Comparison of ENCODE assay signal across 9 mouse cellular contexts in the genomic region with DNA sequence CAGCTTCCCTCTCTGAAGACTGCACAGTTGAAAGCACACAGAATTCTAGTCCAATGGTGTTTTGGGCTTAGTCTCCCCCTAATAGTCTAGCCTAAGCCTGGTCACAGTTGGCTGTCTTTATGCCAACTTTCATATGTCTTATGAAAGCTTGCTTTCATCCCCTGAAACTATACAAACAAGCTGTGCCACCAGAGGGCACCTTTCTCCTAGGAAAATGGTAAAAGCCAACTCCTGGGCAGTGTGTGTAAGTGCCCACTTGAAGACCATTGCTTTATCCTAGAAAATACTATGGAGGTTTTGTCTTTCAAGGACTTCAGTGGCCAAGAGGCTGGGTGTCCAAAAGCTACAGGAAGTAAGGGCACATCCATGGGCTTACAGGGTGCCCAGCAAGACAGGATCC. TPM values are rescaled to one million over a fixed set of nuclear protein-coding genes. Genes with fewer than 3 reads are reported as not detected.
DNase-seq lines count a peak whose midpoint lies in the region; ATAC-seq and TF ChIP-seq lines count a peak whose summit lies in the region.
"Had no signal": no experiment of that assay in that cellular context is flagged by ENCODE, and none has a peak within 500 bp of the region (broad histone marks: within the 10 kb centered on the region; RNA-seq: fewer than 3 reads in every experiment).

No protein-coding gene starts in this region.

- H3K9ac ChIP-seq in kidney, embryonic 15.5 days, result no peak overlapping the region
- no peak overlapping the region for H3K9ac ChIP-seq in lung, postnatal 0 days (replicated peaks; ENCODE audit: low read depth)
- no peak overlapping the region for H3K9ac ChIP-seq in liver, embryonic 12.5 days
- no peak overlapping the region for H3K9ac ChIP-seq in forebrain, embryonic 13.5 days
- H3K9ac ChIP-seq: lung, embryonic 15.5 days had no signal

- H3K27me3 ChIP-seq in kidney, embryonic 15.5 days, result no peaks in the 10 kb centered on the region
- no peaks in the 10 kb centered on the region for H3K27me3 ChIP-seq in lung, postnatal 0 days (replicated peaks; ENCODE audit: insufficient read depth, low read length)
- no peaks in the 10 kb centered on the region for H3K27me3 ChIP-seq in liver, embryonic 12.5 days (replicated peaks)
- no peaks in the 10 kb centered on the region for H3K27me3 ChIP-seq in forebrain, embryonic 13.5 days
- H3K27me3 ChIP-seq: lung, embryonic 15.5 days had no signal

- H3K4me1 ChIP-seq in kidney, embryonic 15.5 days, result no peaks in the 10 kb centered on the region
- H3K4me1 ChIP-seq in lung, postnatal 0 days (ENCODE audit: insufficient read depth, low read depth, low read length), result no peaks in the 10 kb centered on the region
- H3K4me1 ChIP-seq in liver, embryonic 12.5 days, result no peaks in the 10 kb centered on the region
- no peaks in the 10 kb centered on the region for H3K4me1 ChIP-seq in forebrain, embryonic 13.5 days
- H3K4me1 ChIP-seq: lung, embryonic 15.5 days had no signal

- TF ChIP-seq EP300 in lung, postnatal 0 days (IDR thresholded peaks at IDR 0.05), result no peak

- DNase-seq in kidney, adult 9 months, result peak; percentile 13
- peak; percentile 9 for DNase-seq in Muller cell, postnatal 12 days (ENCODE audit: inconsistent ontology term)
- DNase-seq in embryo, embryonic 10.5 days (ENCODE audit: low spot score), result peak; percentile 44
- DNase-seq in lung, postnatal 0 days (ENCODE audit: low spot score), result peak; percentile 66

- no peak overlapping the region for H3K4me3 ChIP-seq in kidney, embryonic 15.5 days (replicated peaks)
- no peak overlapping the region for H3K4me3 ChIP-seq in lung, postnatal 0 days (ENCODE audit: low read depth, low read length)
- H3K4me3 ChIP-seq in liver, embryonic 12.5 days, result no peak overlapping the region
- no peak overlapping the region for H3K4me3 ChIP-seq in forebrain, embryonic 13.5 days
- H3K4me3 ChIP-seq: lung, embryonic 15.5 days had no signal

- no peak overlapping the region for H3K4me2 ChIP-seq in kidney, embryonic 15.5 days
- no peak overlapping the region for H3K4me2 ChIP-seq in lung, postnatal 0 days (replicated peaks; ENCODE audit: low read depth, low read length)
- no peak overlapping the region for H3K4me2 ChIP-seq in liver, embryonic 12.5 days
- H3K4me2 ChIP-seq in forebrain, embryonic 13.5 days, result no peak overlapping the region
- H3K4me2 ChIP-seq: lung, embryonic 15.5 days had no signal

- TF ChIP-seq CTCF in lung, postnatal 0 days (IDR thresholded peaks at IDR 0.05), result peak; percentile 70

- H3K27ac ChIP-seq in kidney, embryonic 15.5 days, result no peak overlapping the region
- H3K27ac ChIP-seq in lung, postnatal 0 days (ENCODE audit: low read length), result no peak overlapping the region
- H3K27ac ChIP-seq in liver, embryonic 12.5 days, result no peak overlapping the region
- no peak overlapping the region for H3K27ac ChIP-seq in forebrain, embryonic 13.5 days
- H3K27ac ChIP-seq: lung, embryonic 15.5 days had no signal

- no peaks in the 10 kb centered on the region for H3K36me3 ChIP-seq in kidney, embryonic 15.5 days
- H3K36me3 ChIP-seq in lung, postnatal 0 days (ENCODE audit: insufficient read depth, low read length), result no peaks in the 10 kb centered on the region
- H3K36me3 ChIP-seq in liver, embryonic 12.5 days, result no peaks in the 10 kb centered on the region
- no peaks in the 10 kb centered on the region for H3K36me3 ChIP-seq in forebrain, embryonic 13.5 days (ENCODE audit: poor library complexity, severe bottlenecking)
- H3K36me3 ChIP-seq: lung, embryonic 15.5 days had no signal

- no peaks in the 10 kb centered on the region for H3K9me3 ChIP-seq in kidney, embryonic 15.5 days (replicated peaks)
- H3K9me3 ChIP-seq in lung, postnatal 0 days (ENCODE audit: low read length), result no peaks in the 10 kb centered on the region
- no peaks in the 10 kb centered on the region for H3K9me3 ChIP-seq in liver, embryonic 12.5 days (replicated peaks)
- no peaks in the 10 kb centered on the region for H3K9me3 ChIP-seq in forebrain, embryonic 13.5 days (replicated peaks)
- H3K9me3 ChIP-seq: lung, embryonic 15.5 days had no signal

- ATAC-seq in kidney, embryonic 15.5 days (replicated peaks; ENCODE audit: low FRiP score), result no peak
- peak; percentile 46 for ATAC-seq in lung, postnatal 0 days
- no peak for ATAC-seq in liver, embryonic 12.5 days
- ATAC-seq in forebrain, embryonic 13.5 days, result no peak

RNA-seq across cellular contexts. Expression of a gene that starts 8.3 kb away (rescaled TPM):
- 0.74 and 1.2 TPM in 2 replicates for polyA plus RNA-seq in kidney, embryonic 15.5 days (2015; fragmentation: Nextera tagmentation; extraction: Ambion mirVana)
- 6.0 and 8.3 TPM in 2 replicates for polyA plus RNA-seq in lung, postnatal 0 days (2015; fragmentation: Nextera tagmentation; extraction: Ambion mirVana)
- polyA plus RNA-seq in liver, embryonic 12.5 days (2016; fragmentation: Nextera tagmentation; extraction: Ambion mirVana), result 0.06 and 0.26 TPM in 2 replicates
- 0.15 TPM in 1 of 2 replicates, not detected in the other for polyA plus RNA-seq in forebrain, embryonic 13.5 days (2015; fragmentation: Nextera tagmentation; extraction: Ambion mirVana)

RNA-seq across cellular contexts. Expression of a gene that starts 28.7 kb away (rescaled TPM):
- not detected in 2 replicates for polyA plus RNA-seq in kidney, embryonic 15.5 days (2015; fragmentation: Nextera tagmentation; extraction: Ambion mirVana)
- not detected in 2 replicates for polyA plus RNA-seq in lung, postnatal 0 days (2015; fragmentation: Nextera tagmentation; extraction: Ambion mirVana)
- polyA plus RNA-seq in liver, embryonic 12.5 days (2016; fragmentation: Nextera tagmentation; extraction: Ambion mirVana), result not detected in 2 replicates
- polyA plus RNA-seq in forebrain, embryonic 13.5 days (2015; fragmentation: Nextera tagmentation; extraction: Ambion mirVana), result not detected in 2 replicates
- polyA plus RNA-seq: large intestine, adult 2 months; lung, embryonic 15.5 days had no signal

RNA-seq across cellular contexts. Expression of a gene that starts 56.9 kb away (rescaled TPM):
- polyA plus RNA-seq in kidney, embryonic 15.5 days (2015; fragmentation: Nextera tagmentation; extraction: Ambion mirVana), result 7.2 and 7.6 TPM in 2 replicates
- 2.2 and 2.5 TPM in 2 replicates for polyA plus RNA-seq in lung, postnatal 0 days (2015; fragmentation: Nextera tagmentation; extraction: Ambion mirVana)
- polyA plus RNA-seq in liver, embryonic 12.5 days (2016; fragmentation: Nextera tagmentation; extraction: Ambion mirVana), result 4.1 and 6.0 TPM in 2 replicates
- polyA plus RNA-seq in forebrain, embryonic 13.5 days (2015; fragmentation: Nextera tagmentation; extraction: Ambion mirVana), result 8.5 and 9.8 TPM in 2 replicates

Comparison
In these comparisons a context has a peak if more than half of its experiments do, and no peak if none do; other contexts are left out.
1. DNase-seq: peak in every context shown above with its lines; median percentile 66 in lung, postnatal 0 days; 44 in embryo, embryonic 10.5 days; 13 in kidney, adult 9 months; 9 in Muller cell, postnatal 12 days.